Mouse (Mus musculus): ENCODE results near the gene Rad21l.

DNA sequence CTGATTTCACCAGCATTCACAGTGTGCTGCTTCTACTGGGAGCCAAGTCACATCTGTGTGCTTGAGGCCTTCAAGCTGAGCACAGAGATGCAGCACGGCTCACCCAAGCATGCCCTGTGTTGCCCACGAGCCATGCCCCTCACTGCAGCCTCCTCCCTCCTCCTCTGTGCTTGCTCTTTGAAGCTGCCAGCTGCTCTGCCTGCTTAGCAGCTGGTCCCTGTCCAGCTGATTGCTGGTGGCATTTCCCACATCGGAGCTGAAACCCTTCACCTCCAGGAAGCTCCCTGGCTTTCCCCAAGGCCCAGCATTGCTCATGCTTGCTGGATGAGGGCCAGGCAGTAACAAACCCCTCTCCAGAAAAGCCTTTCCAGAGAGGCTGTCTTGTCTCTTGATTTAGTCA, 58.4 kb downstream of the Rad21l start:
- TF ChIP-seq CTCF (IDR thresholded peaks at IDR 0.05; ENCODE audit: control insufficient read depth, insufficient read depth, insufficient read length) (no peak), MAX (IDR thresholded peaks at IDR 0.05) (no peak), USF1 (IDR thresholded peaks at IDR 0.05; ENCODE audit: low read depth) (no peak), MYOG (IDR thresholded peaks at IDR 0.05; ENCODE audit: control insufficient read depth, extremely low read depth, insufficient read length) (no peak), CEBPB (IDR thresholded peaks at IDR 0.05; ENCODE audit: low read depth) (no peak), MYOD1 (IDR thresholded peaks at IDR 0.05; ENCODE audit: control insufficient read depth, insufficient read length, low read depth) (no peak)

Data from C2C12 (cell line).